Mouse (Mus musculus) E14TG2a.4 (cell line): Measurements from ENCODE around the gene Fetub.

Source experiments
- CTCF ChIP-seq: conservative IDR thresholded peaks from 2 replicates; pipeline ENCODE4 v1.5.1; 2014; ENCODE audit warnings: low read length
- NANOG ChIP-seq: IDR thresholded peaks from 2 replicates; pipeline ENCODE4 v1.6.1; 2014; ENCODE audit warnings: borderline replicate concordance, low read length, mixed read lengths
- POU5F1 ChIP-seq: IDR thresholded peaks from 2 replicates; pipeline ENCODE4 v1.6.1; 2014; ENCODE audit warnings: low read length, borderline replicate concordance

- no peak for TF ChIP-seq POU5F1
- TF ChIP-seq CTCF: no peak
- TF ChIP-seq NANOG: no peak
These were observed 21.5 kb upstream of the Fetub start for GRCm38 (mm10) chr16:22896618-22897017.
